Mouse (Mus musculus) MEL (cell line): ENCODE measurements around the gene Zfp488. TPM values are rescaled to one million over a fixed set of nuclear protein-coding genes. Genes with fewer than 3 reads are reported as not detected.

ENCODE experiments used
- DNase-seq: peaks from one replicate; pipeline ENCODE4 v3.0.0; 2011; ENCODE audit warnings: low read depth, low spot score
- H3K27ac ChIP-seq: 2 replicates; pipeline ENCODE4 v1.5.1; 2012; ENCODE audit warnings: low read depth, mild to moderate bottlenecking, control low read depth, low read length, moderate library complexity; ENCODE audit not compliant: control insufficient read depth
- H3K27me3 ChIP-seq, 2 experiments: fragments of 150-350 bp in 1 of 2; sonication (generic) in 1 of 2; 2 replicates each; pipeline ENCODE4 v1.6.1; 2012; ENCODE audit warnings: low read length in 2 of 2, mild to moderate bottlenecking in 2 of 2, improper control_type of control experiment in 1 of 2, moderate library complexity in 1 of 2; ENCODE audit not compliant: insufficient read depth in 2 of 2, control insufficient read depth in 1 of 2
- H3K36me3 ChIP-seq, 2 experiments: 2 replicates each; pipeline ENCODE4 v1.6.1; 2012 to 2014; ENCODE audit warnings: low read length in 2 of 2, improper control_type of control experiment in 1 of 2, inconsistent platforms in 1 of 2, mild to moderate bottlenecking in 1 of 2; ENCODE audit not compliant: insufficient read depth in 2 of 2, control insufficient read depth in 1 of 2
- H3K4me1 ChIP-seq, 2 experiments: fragments of 150-350 bp in 1 of 2; sonication (generic) in 1 of 2; 2 replicates each; pipeline ENCODE4 v1.6.1; 2012; ENCODE audit warnings: low read length in 2 of 2, improper control_type of control experiment in 1 of 2, mild to moderate bottlenecking in 1 of 2; ENCODE audit not compliant: insufficient read depth in 2 of 2, control insufficient read depth in 1 of 2
- H3K4me3 ChIP-seq, 2 experiments: fragments of 150-350 bp in 1 of 2; sonication (generic) in 1 of 2; 2 replicates each; pipeline ENCODE4 v1.5.1; 2012; ENCODE audit warnings: low read depth in 2 of 2, low read length in 2 of 2, mild to moderate bottlenecking in 2 of 2, moderate library complexity in 2 of 2, control low read depth in 1 of 2, improper control_type of control experiment in 1 of 2; ENCODE audit not compliant: control insufficient read depth in 1 of 2, insufficient read depth in 1 of 2
- H3K79me2 ChIP-seq: 2 replicates; pipeline ENCODE4 v1.6.1; 2012; ENCODE audit warnings: mild to moderate bottlenecking, low read length, moderate library complexity; ENCODE audit not compliant: control insufficient read depth, poor library complexity, insufficient read depth
- H3K9ac ChIP-seq: 2 replicates; pipeline ENCODE4 v1.6.1; 2012; ENCODE audit warnings: low read depth, mild to moderate bottlenecking, control low read depth, low read length, moderate library complexity; ENCODE audit not compliant: control insufficient read depth, poor library complexity, severe bottlenecking
- H3K9me3 ChIP-seq: fragments of 150-350 bp; sonication (generic); replicated peaks from 2 replicates; pipeline ENCODE4 v1.6.1; 2012; ENCODE audit warnings: mild to moderate bottlenecking, low read length, improper control_type of control experiment, moderate library complexity; ENCODE audit not compliant: insufficient read depth
- BHLHE40 ChIP-seq: IDR thresholded peaks from 2 replicates; pipeline ENCODE4 v1.6.1; 2012; ENCODE audit warnings: low read depth, mild to moderate bottlenecking, inconsistent platforms, low read length, improper control_type of control experiment, borderline replicate concordance
- CHD1 ChIP-seq: IDR thresholded peaks from 2 replicates; pipeline ENCODE4 v1.6.1; 2012; ENCODE audit warnings: low read depth, mild to moderate bottlenecking, inconsistent platforms, low read length, improper control_type of control experiment
- ELF1 ChIP-seq: IDR thresholded peaks from 2 replicates; pipeline ENCODE4 v1.6.1; 2014; ENCODE audit warnings: low read depth, mild to moderate bottlenecking, inconsistent platforms, low read length, improper control_type of control experiment, moderate library complexity
- EP300 ChIP-seq, 2 experiments: IDR thresholded peaks; 2 replicates each; pipeline ENCODE4 v1.6.1; 2011; ENCODE audit warnings: improper control_type of control experiment in 2 of 2, low read length in 2 of 2, low read depth in 1 of 2, mild to moderate bottlenecking in 1 of 2
- GABPA ChIP-seq: IDR thresholded peaks from 2 replicates; pipeline ENCODE4 v1.6.1; 2012; ENCODE audit warnings: low read depth, mild to moderate bottlenecking, inconsistent platforms, low read length, improper control_type of control experiment, moderate library complexity
- MAX ChIP-seq: IDR thresholded peaks from 2 replicates; pipeline ENCODE4 v1.6.1; 2011; ENCODE audit warnings: low read length, improper control_type of control experiment
- MAZ ChIP-seq: IDR thresholded peaks from 2 replicates; pipeline ENCODE4 v1.6.1; 2012; ENCODE audit warnings: low read depth, mild to moderate bottlenecking, inconsistent platforms, low read length, improper control_type of control experiment
- MXI1 ChIP-seq: IDR thresholded peaks from 2 replicates; pipeline ENCODE4 v1.6.1; 2011; ENCODE audit warnings: mild to moderate bottlenecking, low read depth, low read length, improper control_type of control experiment
- MYB ChIP-seq: IDR thresholded peaks from 2 replicates; pipeline ENCODE4 v1.6.1; 2011; ENCODE audit warnings: mild to moderate bottlenecking, low read depth, low read length, improper control_type of control experiment
- NELFE ChIP-seq: IDR thresholded peaks from 2 replicates; pipeline ENCODE4 v1.6.1; 2011; ENCODE audit warnings: low read depth, low read length, improper control_type of control experiment
- NRF1 ChIP-seq: IDR thresholded peaks from 2 replicates; pipeline ENCODE4 v1.6.1; 2014; ENCODE audit warnings: low read depth, mild to moderate bottlenecking, inconsistent platforms, low read length, improper control_type of control experiment, moderate library complexity; ENCODE audit not compliant: poor library complexity, insufficient read depth, severe bottlenecking
- POLR2A ChIP-seq, 2 experiments: IDR thresholded peaks; 2 replicates each; pipeline ENCODE4 v1.6.1; 2011 to 2012; ENCODE audit warnings: low read length in 2 of 2, mild to moderate bottlenecking in 2 of 2, control low read depth in 1 of 2, improper control_type of control experiment in 1 of 2, low read depth in 1 of 2, moderate library complexity in 1 of 2; ENCODE audit not compliant: control insufficient read depth in 1 of 2, insufficient read depth in 1 of 2, poor library complexity in 1 of 2
- POLR2AphosphoS5 ChIP-seq: IDR thresholded peaks from 2 replicates; pipeline ENCODE4 v1.6.1; 2012; ENCODE audit warnings: low read depth, borderline replicate concordance, mild to moderate bottlenecking, inconsistent platforms, low read length, moderate library complexity, mixed read lengths
- SIN3A ChIP-seq: IDR thresholded peaks from 2 replicates; pipeline ENCODE4 v1.6.1; 2012; ENCODE audit warnings: low read length, improper control_type of control experiment, inconsistent platforms
- SMC3 ChIP-seq: IDR thresholded peaks from 2 replicates; pipeline ENCODE4 v1.6.1; 2011; ENCODE audit warnings: low read depth, low read length, improper control_type of control experiment
- TBP ChIP-seq: IDR thresholded peaks from 2 replicates; pipeline ENCODE4 v1.8.0; 2011; ENCODE audit warnings: low read depth, low read length, improper control_type of control experiment
- TCF12 ChIP-seq: IDR thresholded peaks from 2 replicates; pipeline ENCODE4 v1.6.1; 2014; ENCODE audit warnings: low read depth, mild to moderate bottlenecking, inconsistent platforms, low read length, improper control_type of control experiment, moderate library complexity
- UBTF ChIP-seq: IDR thresholded peaks from 2 replicates; pipeline ENCODE4 v1.6.1; 2012; ENCODE audit warnings: low read depth, mild to moderate bottlenecking, inconsistent platforms, low read length, improper control_type of control experiment, moderate library complexity, borderline replicate concordance; ENCODE audit not compliant: insufficient read depth
- USF2 ChIP-seq, 2 experiments: IDR thresholded peaks; 2 replicates each; pipeline ENCODE4 v1.6.1; 2011 to 2012; ENCODE audit warnings: improper control_type of control experiment in 2 of 2, low read length in 2 of 2, borderline replicate concordance in 1 of 2, inconsistent platforms in 1 of 2, low read depth in 1 of 2, mild to moderate bottlenecking in 1 of 2; ENCODE audit not compliant: insufficient read depth in 1 of 2
- ZC3H11A ChIP-seq: IDR thresholded peaks from 2 replicates; pipeline ENCODE4 v1.6.1; 2012; ENCODE audit warnings: low read depth, mild to moderate bottlenecking, inconsistent platforms, low read length, improper control_type of control experiment
- ZKSCAN1 ChIP-seq: IDR thresholded peaks from 2 replicates; pipeline ENCODE4 v1.6.1; 2012; ENCODE audit warnings: low read depth, mild to moderate bottlenecking, inconsistent platforms, low read length, improper control_type of control experiment, moderate library complexity
- ZMIZ1 ChIP-seq: IDR thresholded peaks from 2 replicates; pipeline ENCODE4 v1.6.1; 2012; ENCODE audit warnings: low read depth, mild to moderate bottlenecking, inconsistent platforms, low read length, improper control_type of control experiment, moderate library complexity
- ZNF384 ChIP-seq: IDR thresholded peaks from 2 replicates; pipeline ENCODE4 v1.6.1; 2012; ENCODE audit warnings: low read depth, mild to moderate bottlenecking, inconsistent platforms, low read length, improper control_type of control experiment
- polyA plus RNA-seq, 2 experiments: library from polyadenylated mRNA; stranded (reverse) in 1 of 2; unstranded in 1 of 2; fragments of >175 nt in 1 of 2; fragments of >200 nt in 1 of 2; gene quantifications; 2 replicates each; pipeline versions ENCODE4 v1.2.1 to v1.2.4; 2012; ENCODE audit warnings: low replicate concordance in 2 of 2, low read depth in 1 of 2; ENCODE audit not compliant: insufficient read length in 2 of 2, insufficient read depth in 1 of 2, missing spikeins in 1 of 2
- total RNA-seq: library from RNA; depleted of rRNA; stranded (reverse); fragments of 300-350 nt; gene quantifications from 2 replicates; pipeline ENCODE4 v1.2.3, GENCODE M21; 2012

Zfp488 gene
- total and polyA plus RNA-seq, 3 experiments = not detected

DNA sequence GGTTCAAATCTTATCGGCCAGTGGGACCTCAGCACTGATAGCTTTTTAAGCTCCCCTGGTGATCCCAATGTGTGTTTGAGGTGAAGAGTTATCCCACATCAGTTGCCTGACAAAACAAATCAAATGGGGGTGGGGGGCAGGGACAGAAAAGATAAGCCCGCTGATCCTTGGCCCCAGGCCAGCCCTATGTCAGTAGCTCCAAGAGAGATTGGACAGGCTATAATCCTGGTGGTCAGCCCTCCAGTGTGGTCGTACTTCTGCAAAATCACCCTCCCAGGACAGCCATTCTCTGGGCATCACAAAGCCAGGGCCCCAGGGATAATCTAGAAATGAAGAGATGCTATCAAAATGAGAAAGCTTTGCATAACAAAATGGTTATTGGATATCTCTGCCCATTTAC, 19.7 kb downstream of the Zfp488 start (continued):
- TF ChIP-seq ELF1 (no peak), GABPA (no peak), MXI1 (no peak)

DNA sequence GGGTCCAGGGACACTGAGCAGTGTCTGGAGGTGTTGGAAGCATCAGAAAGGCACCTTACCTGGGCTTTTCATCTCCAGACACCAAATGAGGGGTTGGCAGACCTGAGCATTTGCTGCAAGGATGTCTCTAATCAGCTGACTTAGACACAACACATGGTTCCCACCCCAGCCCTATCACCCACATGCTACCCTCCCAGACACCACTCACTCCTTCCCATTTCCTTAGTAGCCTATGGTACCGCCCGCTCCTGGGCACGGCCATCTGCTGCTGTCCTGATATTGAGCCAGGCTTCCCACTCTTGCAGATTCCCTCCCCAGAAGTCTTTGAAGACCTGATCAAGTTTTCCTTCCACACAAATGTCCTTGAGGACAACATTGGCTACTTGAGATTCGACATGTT, 20.4 kb downstream of the Zfp488 start:
- Histone ChIP-seq H3K4me3 (no peak overlapping the region), H3K4me1 (no peaks in the 10 kb centered on the region), H3K9ac (no peak overlapping the region), H3K36me3 (no peaks in the 10 kb centered on the region), H3K9me3 (no peaks in the 10 kb centered on the region), H3K27ac (no peak overlapping the region), H3K79me2 (no peaks in the 10 kb centered on the region)
- DNase-seq = no peak
- TF ChIP-seq UBTF = no peak
- no peak for TF ChIP-seq ZC3H11A
- no peak for TF ChIP-seq ZMIZ1
- TF ChIP-seq, all 39 proteins: peak for 0
- H3K27me3 ChIP-seq = no peaks in the 10 kb centered on the region

DNA sequence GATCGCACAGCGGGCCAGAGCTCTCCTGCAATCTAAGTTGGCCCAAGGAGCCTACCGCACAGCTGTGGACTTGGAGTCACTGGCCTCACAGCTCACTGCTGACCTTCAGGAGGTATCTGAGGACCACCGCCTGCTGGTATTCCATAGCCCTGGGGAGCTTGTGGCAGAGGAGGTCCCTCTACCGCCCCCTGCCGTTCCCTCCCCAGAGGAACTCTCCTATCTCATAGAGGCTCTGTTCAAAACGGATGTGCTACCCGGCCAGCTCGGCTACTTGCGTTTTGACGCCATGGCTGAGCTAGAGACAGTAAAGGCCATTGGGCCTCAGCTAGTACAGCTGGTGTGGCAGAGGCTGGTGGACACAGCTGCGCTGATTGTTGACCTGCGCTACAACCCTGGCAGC, 22.5 kb downstream of the Zfp488 start:
- Histone ChIP-seq H3K4me3 (no peak overlapping the region), H3K27me3 (no peaks in the 10 kb centered on the region), H3K36me3 (no peaks in the 10 kb centered on the region), H3K9me3 (no peaks in the 10 kb centered on the region)
- TF ChIP-seq EP300 (IDR thresholded peaks at IDR 0.05; ENCODE audit: low read depth in 1 of 2, low read length in 2 of 2) (no peak), MAX (no peak), POLR2A (IDR thresholded peaks at IDR 0.05; ENCODE audit: control insufficient read depth in 1 of 2, insufficient read depth in 1 of 2, low read depth in 1 of 2, low read length in 2 of 2, poor library complexity in 1 of 2) (no peak), USF2 (IDR thresholded peaks at IDR 0.05; ENCODE audit: borderline replicate concordance in 1 of 2, insufficient read depth in 1 of 2, low read depth in 1 of 2, low read length in 2 of 2) (no peak), SIN3A (no peak), ELF1 (no peak), MYB (no peak), MAZ (no peak), BHLHE40 (no peak), SMC3 (no peak), POLR2AphosphoS5 (no peak), TBP (no peak), GABPA (no peak), NELFE (no peak), TCF12 (no peak), CHD1 (no peak), NRF1 (no peak), ZNF384 (no peak), ZKSCAN1 (no peak)
- TF ChIP-seq, all 39 proteins: peak for 0
- DNase-seq = no peak
- H3K9ac ChIP-seq = no peak overlapping the region
- no peaks in the 10 kb centered on the region for H3K79me2 ChIP-seq
- H3K4me1 ChIP-seq = no peaks in the 10 kb centered on the region
- H3K27ac ChIP-seq = no peak overlapping the region
